Mouse (Mus musculus): ENCODE measurements around the gene Ildr2. TPM values are rescaled to one million over a fixed set of nuclear protein-coding genes. Genes with fewer than 3 reads are reported as not detected.

The Ildr2 gene
- polyA plus RNA-seq, 1 experiment from 2014 or later, result 1.8 TPM

DNA sequence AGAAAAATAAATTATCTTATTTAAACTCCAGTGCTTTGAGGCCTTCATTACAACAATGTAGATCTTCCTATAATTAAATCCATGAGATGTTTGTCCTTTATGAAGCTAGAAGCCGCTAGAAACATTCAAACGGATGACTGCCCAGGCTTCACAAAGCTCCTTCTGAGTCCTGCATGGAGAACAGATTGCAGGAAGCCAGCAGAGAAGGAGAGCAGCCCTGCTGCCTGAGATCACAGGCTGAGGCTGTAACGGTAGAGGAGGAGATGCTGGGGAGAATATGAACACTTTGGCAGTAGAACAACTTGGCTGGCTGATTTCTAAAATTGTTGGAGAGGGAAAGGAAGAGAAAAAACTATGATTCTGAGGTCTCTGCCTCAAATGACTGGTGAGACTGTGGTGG is 76.8 kb downstream of the Ildr2 start:
- no peak overlapping the region for H3K27ac ChIP-seq (replicated peaks; ENCODE audit: low read depth, low read length)
- ATAC-seq (ENCODE audit: low read depth), result no peak
- H3K4me3 ChIP-seq (ENCODE audit: low read depth, low read length), result no peak overlapping the region
- H3K36me3 ChIP-seq (ENCODE audit: control insufficient read depth, insufficient read depth, low read length), result no peaks in the 10 kb centered on the region
- no peaks in the 10 kb centered on the region for H3K4me1 ChIP-seq (ENCODE audit: control insufficient read depth, insufficient read depth, low read length)
- H3K27me3 ChIP-seq (replicated peaks; ENCODE audit: control insufficient read depth, insufficient read depth, low read length), result no peaks in the 10 kb centered on the region
- H3K9me3 ChIP-seq (ENCODE audit: control insufficient read depth, low read length), result no peaks in the 10 kb centered on the region
- WGBS, result 47% methylated on average over 3 of the region's 3 CpGs
- DNase-seq (ENCODE audit: low spot score), result no peak
- H3K4me2 ChIP-seq (ENCODE audit: low read depth, low read length), result no peak overlapping the region
- H3K9ac ChIP-seq (ENCODE audit: low read depth, low read length), result no peak overlapping the region

DNA sequence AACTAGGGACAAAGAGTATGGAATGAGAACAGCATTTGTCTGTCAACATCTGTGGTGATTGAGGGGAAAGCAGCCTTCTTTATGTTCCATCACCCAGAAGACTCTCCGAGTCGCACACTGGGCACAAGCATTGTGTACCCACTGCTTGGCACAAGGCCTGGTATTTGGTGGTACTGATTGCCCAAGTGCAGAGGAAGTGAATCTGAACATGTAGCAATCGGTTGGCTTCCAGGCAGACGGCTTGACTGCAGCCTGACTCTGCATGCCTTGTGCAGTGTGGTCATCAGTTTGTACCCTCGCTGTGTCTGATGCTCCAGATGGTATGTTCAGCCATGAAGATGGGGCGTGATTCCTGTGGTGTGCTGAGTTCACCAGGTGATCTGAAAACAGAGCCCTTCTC is 85.2 kb downstream of the Ildr2 start:
- Histone ChIP-seq H3K27me3 (replicated peaks; ENCODE audit: control insufficient read depth, insufficient read depth, low read length) (no peaks in the 10 kb centered on the region), H3K9ac (ENCODE audit: low read depth, low read length) (no peak overlapping the region), H3K4me3 (ENCODE audit: low read depth, low read length) (no peak overlapping the region), H3K4me2 (ENCODE audit: low read depth, low read length) (no peak overlapping the region), H3K9me3 (ENCODE audit: control insufficient read depth, low read length) (no peaks in the 10 kb centered on the region), H3K4me1 (ENCODE audit: control insufficient read depth, insufficient read depth, low read length) (no peaks in the 10 kb centered on the region), H3K27ac (replicated peaks; ENCODE audit: low read depth, low read length) (no peak overlapping the region), H3K36me3 (ENCODE audit: control insufficient read depth, insufficient read depth, low read length) (no peaks in the 10 kb centered on the region)
- no peak for DNase-seq (ENCODE audit: low spot score)
- ATAC-seq (ENCODE audit: low read depth), result no peak
- 83% methylated on average over 6 of the region's 6 CpGs for WGBS

DNA sequence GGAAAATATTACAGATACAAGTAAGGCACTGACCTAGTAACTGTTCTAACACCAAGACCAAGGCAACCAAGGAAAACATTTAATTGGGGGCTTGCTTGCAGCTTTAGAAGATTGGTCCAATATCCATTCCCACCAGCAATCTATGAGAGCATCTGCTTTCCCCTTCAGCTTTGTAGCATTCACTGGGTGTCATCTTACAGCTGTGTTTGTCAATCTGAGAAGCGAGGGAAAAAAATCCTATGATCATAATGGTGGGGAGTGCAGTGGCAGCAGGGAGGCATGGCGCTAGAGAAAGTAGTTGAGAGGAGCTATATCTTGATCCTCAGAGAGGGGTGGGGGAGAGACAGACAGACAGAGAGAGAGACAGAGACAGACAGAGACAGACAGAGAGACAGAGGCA is 88.1 kb downstream of the Ildr2 start:
- no peak overlapping the region for H3K9ac ChIP-seq (ENCODE audit: low read depth, low read length)
- H3K4me2 ChIP-seq (ENCODE audit: low read depth, low read length), result no peak overlapping the region
- peak; percentile 6 for DNase-seq (ENCODE audit: low spot score)
- 40% methylated on average over 2 of the region's 2 CpGs for WGBS
- H3K9me3 ChIP-seq (ENCODE audit: control insufficient read depth, low read length), result no peaks in the 10 kb centered on the region
- H3K4me3 ChIP-seq (ENCODE audit: low read depth, low read length), result no peak overlapping the region
- no peak for ATAC-seq (ENCODE audit: low read depth)
- no peak overlapping the region for H3K27ac ChIP-seq (replicated peaks; ENCODE audit: low read depth, low read length)
- no peaks in the 10 kb centered on the region for H3K27me3 ChIP-seq (replicated peaks; ENCODE audit: control insufficient read depth, insufficient read depth, low read length)
- no peaks in the 10 kb centered on the region for H3K36me3 ChIP-seq (ENCODE audit: control insufficient read depth, insufficient read depth, low read length)
- H3K4me1 ChIP-seq (ENCODE audit: control insufficient read depth, insufficient read depth, low read length), result no peaks in the 10 kb centered on the region

DNA sequence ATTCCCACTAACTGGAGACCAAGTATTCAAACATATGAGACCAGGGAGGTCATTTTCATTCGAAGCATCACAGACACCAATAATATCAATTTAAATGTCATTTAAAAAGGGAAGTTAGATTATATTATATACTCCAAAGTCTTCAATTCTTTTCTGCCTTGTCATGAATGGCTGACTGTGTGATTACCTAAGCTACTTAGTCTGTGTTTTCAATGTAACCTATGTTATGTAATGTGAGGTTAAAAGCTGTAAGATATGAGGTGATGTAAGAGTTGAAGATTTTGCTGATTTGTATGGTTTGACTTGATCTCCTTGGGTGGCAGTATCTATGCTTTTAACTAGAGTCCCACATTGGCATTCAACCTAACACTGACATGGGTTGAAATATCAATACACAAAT is 88.6 kb downstream of the Ildr2 start:
- WGBS, result 83% methylated on average over 1 of the region's 1 CpGs
- H3K27ac ChIP-seq (replicated peaks; ENCODE audit: low read depth, low read length), result no peak overlapping the region
- no peak overlapping the region for H3K4me3 ChIP-seq (ENCODE audit: low read depth, low read length)
- H3K9ac ChIP-seq (ENCODE audit: low read depth, low read length), result no peak overlapping the region
- no peaks in the 10 kb centered on the region for H3K4me1 ChIP-seq (ENCODE audit: control insufficient read depth, insufficient read depth, low read length)
- no peak for ATAC-seq (ENCODE audit: low read depth)
- DNase-seq (ENCODE audit: low spot score), result no peak
- H3K27me3 ChIP-seq (replicated peaks; ENCODE audit: control insufficient read depth, insufficient read depth, low read length), result no peaks in the 10 kb centered on the region
- no peaks in the 10 kb centered on the region for H3K36me3 ChIP-seq (ENCODE audit: control insufficient read depth, insufficient read depth, low read length)
- no peaks in the 10 kb centered on the region for H3K9me3 ChIP-seq (ENCODE audit: control insufficient read depth, low read length)
- no peak overlapping the region for H3K4me2 ChIP-seq (ENCODE audit: low read depth, low read length)

DNA sequence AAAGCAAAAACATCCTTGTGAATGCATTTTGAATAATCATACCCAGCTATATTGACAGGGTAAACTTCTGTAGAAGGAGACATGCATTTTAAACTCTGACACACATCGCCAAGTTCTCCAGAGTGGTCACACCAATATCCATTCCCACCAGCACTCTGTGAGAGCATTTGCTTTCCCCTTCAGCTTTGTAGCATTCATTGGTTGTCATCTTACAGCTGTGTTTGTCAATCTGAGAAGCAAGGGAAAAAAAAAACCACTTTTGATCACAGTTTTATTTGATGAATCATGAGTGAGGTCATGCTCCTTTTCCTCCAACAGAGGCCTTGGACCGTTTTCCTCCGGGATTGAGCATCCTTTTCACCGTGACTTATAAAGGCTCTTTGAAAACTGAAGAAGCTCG is 89.6 kb downstream of the Ildr2 start:
- no peaks in the 10 kb centered on the region for H3K4me1 ChIP-seq (ENCODE audit: control insufficient read depth, insufficient read depth, low read length)
- no peak overlapping the region for H3K4me3 ChIP-seq (ENCODE audit: low read depth, low read length)
- no peak for ATAC-seq (ENCODE audit: low read depth)
- no peak overlapping the region for H3K9ac ChIP-seq (ENCODE audit: low read depth, low read length)
- no peaks in the 10 kb centered on the region for H3K36me3 ChIP-seq (ENCODE audit: control insufficient read depth, insufficient read depth, low read length)
- no peaks in the 10 kb centered on the region for H3K9me3 ChIP-seq (ENCODE audit: control insufficient read depth, low read length)
- H3K27ac ChIP-seq (replicated peaks; ENCODE audit: low read depth, low read length), result no peak overlapping the region
- H3K4me2 ChIP-seq (ENCODE audit: low read depth, low read length), result no peak overlapping the region
- no peak for DNase-seq (ENCODE audit: low spot score)
- 51% methylated on average over 5 of the region's 5 CpGs for WGBS
- H3K27me3 ChIP-seq (replicated peaks; ENCODE audit: control insufficient read depth, insufficient read depth, low read length), result no peaks in the 10 kb centered on the region

DNA sequence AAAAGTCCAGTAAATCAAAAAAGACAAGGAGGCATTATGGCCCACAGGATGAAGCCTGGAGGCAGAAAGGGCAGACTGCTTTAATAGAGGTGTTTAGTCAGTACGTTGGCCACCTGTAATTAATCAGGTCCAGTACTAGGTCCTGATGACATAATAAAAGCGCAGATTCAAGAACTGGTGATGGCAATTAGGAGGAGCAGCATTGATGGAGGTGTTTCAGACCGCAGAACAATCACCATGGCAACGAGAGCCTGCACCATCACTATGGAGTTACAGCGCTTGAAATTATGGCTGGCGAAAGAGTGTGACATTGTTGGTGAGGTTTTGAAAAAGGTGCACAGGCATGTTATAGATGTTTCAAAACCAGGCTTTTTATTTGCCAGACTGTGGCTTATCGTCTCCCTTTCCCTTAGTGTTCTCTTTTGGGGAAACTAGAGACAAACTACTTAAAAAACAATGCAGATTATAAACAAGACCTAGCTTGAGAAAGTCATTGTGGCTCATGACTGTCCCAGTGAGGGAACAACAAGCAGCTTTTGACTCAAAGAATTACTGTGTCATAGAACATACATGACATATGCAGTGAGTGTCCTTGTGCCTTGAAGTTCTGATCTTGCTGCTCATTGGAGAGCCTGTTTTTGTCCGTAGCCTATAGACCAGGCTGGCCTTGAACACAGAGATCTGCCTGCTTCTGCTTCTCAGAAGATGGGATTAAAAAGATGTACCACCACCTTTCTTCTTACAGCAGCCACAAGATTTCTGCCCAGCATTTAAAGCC is 90.5 kb downstream of the Ildr2 start:
- 65% methylated on average over 8 of the region's 8 CpGs for WGBS
- ATAC-seq (ENCODE audit: low read depth) (no peak), DNase-seq (ENCODE audit: low spot score) (no peak)
- H3K27ac ChIP-seq (replicated peaks; ENCODE audit: low read depth, low read length), result no peak overlapping the region
- H3K4me3 ChIP-seq (ENCODE audit: low read depth, low read length), result no peak overlapping the region
- no peaks in the 10 kb centered on the region for H3K27me3 ChIP-seq (replicated peaks; ENCODE audit: control insufficient read depth, insufficient read depth, low read length)
- no peak overlapping the region for H3K4me2 ChIP-seq (ENCODE audit: low read depth, low read length)
- no peaks in the 10 kb centered on the region for H3K4me1 ChIP-seq (ENCODE audit: control insufficient read depth, insufficient read depth, low read length)
- H3K9ac ChIP-seq (ENCODE audit: low read depth, low read length), result no peak overlapping the region
- H3K9me3 ChIP-seq (ENCODE audit: control insufficient read depth, low read length), result no peaks in the 10 kb centered on the region
- H3K36me3 ChIP-seq (ENCODE audit: control insufficient read depth, insufficient read depth, low read length), result no peaks in the 10 kb centered on the region

DNA sequence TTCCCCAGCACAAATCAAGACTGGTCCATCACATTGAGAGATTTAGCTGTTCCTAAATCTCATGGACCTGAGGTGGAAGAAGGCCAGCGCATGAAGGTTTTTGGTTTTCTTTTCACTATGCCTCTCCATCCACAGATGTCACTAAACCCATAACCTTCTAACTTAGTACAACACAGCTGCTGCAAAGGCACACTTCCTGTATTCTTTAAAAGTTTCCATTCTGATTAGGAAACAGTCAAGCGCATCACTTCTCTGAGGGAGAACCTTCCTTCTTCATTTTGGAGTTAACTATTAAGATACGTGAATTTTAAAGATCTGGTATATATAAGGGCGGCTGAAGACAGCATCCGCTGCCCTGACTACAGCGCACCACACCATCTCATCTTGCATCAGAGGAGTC is 91.7 kb downstream of the Ildr2 start:
- ATAC-seq (ENCODE audit: low read depth), result no peak
- 94% methylated on average over 6 of the region's 6 CpGs for WGBS
- Histone ChIP-seq H3K4me1 (ENCODE audit: control insufficient read depth, insufficient read depth, low read length) (no peaks in the 10 kb centered on the region), H3K27ac (replicated peaks; ENCODE audit: low read depth, low read length) (no peak overlapping the region), H3K27me3 (replicated peaks; ENCODE audit: control insufficient read depth, insufficient read depth, low read length) (no peaks in the 10 kb centered on the region), H3K9ac (ENCODE audit: low read depth, low read length) (no peak overlapping the region), H3K9me3 (ENCODE audit: control insufficient read depth, low read length) (no peaks in the 10 kb centered on the region), H3K4me2 (ENCODE audit: low read depth, low read length) (no peak overlapping the region), H3K4me3 (ENCODE audit: low read depth, low read length) (no peak overlapping the region), H3K36me3 (ENCODE audit: control insufficient read depth, insufficient read depth, low read length) (no peaks in the 10 kb centered on the region)
- DNase-seq (ENCODE audit: low spot score), result no peak

DNA sequence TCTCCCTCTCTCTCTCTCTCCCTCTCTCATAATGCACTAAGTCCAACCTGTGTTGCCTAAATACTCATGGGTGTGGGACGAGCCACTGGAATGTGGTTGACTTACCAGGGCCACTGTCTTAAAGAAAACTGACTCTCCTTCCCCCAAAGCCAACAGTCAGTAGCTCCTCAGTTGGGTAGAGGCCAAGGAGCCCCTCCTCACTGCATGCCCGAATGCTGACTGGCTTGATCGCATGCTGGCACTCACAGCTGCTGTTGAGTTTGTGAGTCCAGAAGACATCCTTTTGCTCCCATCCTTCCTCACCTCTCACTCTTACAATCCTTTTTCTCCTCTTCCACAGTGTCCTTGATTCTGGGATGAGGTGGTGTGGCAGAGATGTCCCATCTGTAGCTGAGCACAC is 93.0 kb downstream of the Ildr2 start:
- WGBS, result 65% methylated on average over 3 of the region's 3 CpGs
- ATAC-seq (ENCODE audit: low read depth), result no peak
- Histone ChIP-seq H3K27me3 (replicated peaks; ENCODE audit: control insufficient read depth, insufficient read depth, low read length) (no peaks in the 10 kb centered on the region), H3K9me3 (ENCODE audit: control insufficient read depth, low read length) (no peaks in the 10 kb centered on the region), H3K27ac (replicated peaks; ENCODE audit: low read depth, low read length) (no peak overlapping the region), H3K36me3 (ENCODE audit: control insufficient read depth, insufficient read depth, low read length) (no peaks in the 10 kb centered on the region), H3K4me3 (ENCODE audit: low read depth, low read length) (no peak overlapping the region), H3K9ac (ENCODE audit: low read depth, low read length) (no peak overlapping the region), H3K4me1 (ENCODE audit: control insufficient read depth, insufficient read depth, low read length) (no peaks in the 10 kb centered on the region), H3K4me2 (ENCODE audit: low read depth, low read length) (no peak overlapping the region)
- no peak for DNase-seq (ENCODE audit: low spot score)

DNA sequence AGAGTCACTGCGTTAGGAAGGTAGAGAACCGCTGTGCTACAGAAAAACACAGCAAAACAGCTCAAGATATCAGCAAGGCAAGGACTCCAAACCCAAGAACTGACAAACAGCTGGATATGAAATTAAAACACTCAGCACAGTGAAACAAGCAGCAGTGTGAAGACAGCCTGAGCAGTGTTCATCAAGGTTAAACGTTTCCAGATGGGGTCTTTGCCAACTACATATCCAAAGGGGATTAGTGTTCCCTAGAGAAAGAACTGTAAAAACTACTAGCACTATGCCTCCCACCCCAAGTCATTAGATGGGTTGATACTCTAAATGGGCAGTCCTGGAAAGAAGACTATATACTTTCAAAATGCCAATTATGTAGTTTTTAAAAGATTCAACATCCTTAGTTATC is 95.4 kb downstream of the Ildr2 start:
- H3K36me3 ChIP-seq (ENCODE audit: control insufficient read depth, insufficient read depth, low read length), result no peaks in the 10 kb centered on the region
- no peaks in the 10 kb centered on the region for H3K4me1 ChIP-seq (ENCODE audit: control insufficient read depth, insufficient read depth, low read length)
- H3K27me3 ChIP-seq (replicated peaks; ENCODE audit: control insufficient read depth, insufficient read depth, low read length), result no peaks in the 10 kb centered on the region
- no peaks in the 10 kb centered on the region for H3K9me3 ChIP-seq (ENCODE audit: control insufficient read depth, low read length)
- H3K4me2 ChIP-seq (ENCODE audit: low read depth, low read length), result no peak overlapping the region
- H3K9ac ChIP-seq (ENCODE audit: low read depth, low read length), result no peak overlapping the region
- ATAC-seq (ENCODE audit: low read depth) (no peak), DNase-seq (ENCODE audit: low spot score) (peak; percentile 8)
- H3K4me3 ChIP-seq (ENCODE audit: low read depth, low read length), result no peak overlapping the region
- 50% methylated on average over 3 of the region's 3 CpGs for WGBS
- no peak overlapping the region for H3K27ac ChIP-seq (replicated peaks; ENCODE audit: low read depth, low read length)
